Mouse (Mus musculus) embryonic fibroblast, embryonic 13.5 days (primary cell): ENCODE measurements around the gene Twist1. TPM values are rescaled to one million over a fixed set of nuclear protein-coding genes. Genes with fewer than 3 reads are reported as not detected.

ENCODE experiments used
- H3K27ac ChIP-seq: 2 replicates; pipeline ENCODE4 v1.5.1; 2012; ENCODE audit warnings: low read length, control low read depth, inconsistent platforms; ENCODE audit not compliant: insufficient read depth
- H3K4me1 ChIP-seq: 2 replicates; pipeline ENCODE4 v1.6.1; 2011; ENCODE audit warnings: low read length; ENCODE audit not compliant: control insufficient read depth, insufficient read depth
- H3K4me3 ChIP-seq: 2 replicates; pipeline ENCODE4 v1.5.1; 2011; ENCODE audit warnings: mild to moderate bottlenecking, control low read depth, low read length; ENCODE audit not compliant: insufficient read depth
- CTCF ChIP-seq: IDR thresholded peaks from 2 replicates; pipeline ENCODE4 v1.5.1; 2011; ENCODE audit warnings: mild to moderate bottlenecking, control low read depth, low read length, moderate library complexity, borderline replicate concordance; ENCODE audit not compliant: insufficient read depth
- POLR2A ChIP-seq: IDR thresholded peaks from 2 replicates; pipeline ENCODE4 v1.6.1; 2011; ENCODE audit warnings: low read depth, mild to moderate bottlenecking, control low read depth, low read length, moderate library complexity
- polyA plus RNA-seq: library from polyadenylated mRNA; stranded (reverse); fragments of >200 nt; gene quantifications from 2 replicates; pipeline ENCODE4 v1.2.4, GENCODE M21; 2011; ENCODE audit warnings: low read depth; ENCODE audit not compliant: missing spikeins, insufficient read length

Twist1 gene
- polyA plus RNA-seq: 48.2 and 73.5 TPM in 2 replicates

DNA sequence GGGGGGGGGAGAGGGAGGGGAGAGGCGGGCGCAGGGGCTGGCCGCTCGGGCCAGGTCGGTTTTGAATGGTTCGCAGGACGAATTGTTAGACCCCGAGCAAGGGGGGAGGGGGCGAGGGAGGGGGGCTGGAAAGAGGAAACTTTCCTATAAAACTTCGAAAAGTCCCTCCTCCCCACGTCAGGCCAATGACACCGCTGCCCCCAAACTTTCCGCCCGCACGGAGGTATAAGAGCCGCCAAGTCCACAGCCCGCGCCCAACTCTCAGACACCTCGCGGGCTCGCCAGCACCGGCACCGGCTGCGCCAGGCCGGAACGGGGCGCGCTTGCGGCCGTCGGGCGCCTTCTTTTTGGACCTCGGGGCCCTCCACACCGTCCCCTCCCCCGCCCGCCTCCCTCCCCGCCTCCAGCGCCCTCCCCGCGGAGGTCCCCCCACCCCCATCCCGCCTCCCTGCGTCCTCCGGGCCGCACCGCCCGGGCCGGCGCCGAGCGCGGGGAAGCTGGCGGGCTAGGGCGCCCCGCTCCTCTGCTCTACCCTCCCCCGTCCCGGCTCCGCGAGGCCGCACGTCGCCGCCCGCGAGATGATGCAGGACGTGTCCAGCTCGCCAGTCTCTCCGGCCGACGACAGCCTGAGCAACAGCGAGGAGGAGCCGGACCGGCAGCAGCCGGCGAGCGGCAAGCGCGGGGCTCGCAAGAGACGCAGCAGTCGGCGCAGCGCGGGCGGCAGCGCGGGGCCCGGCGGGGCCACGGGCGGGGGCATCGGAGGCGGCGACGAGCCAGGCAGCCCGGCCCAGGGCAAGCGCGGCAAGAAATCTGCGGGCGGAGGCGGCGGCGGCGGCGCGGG lies at the start of gene Twist1:
Twist1 (plus strand) TSS at position 272 of the 841 bp plus-strand sequence.
- H3K4me1 ChIP-seq: no peaks in the 10 kb centered on the region
- peak within 1 kb of the TSS; percentile 94 for H3K27ac ChIP-seq
- peak within 1 kb of the TSS; percentile 83 for H3K4me3 ChIP-seq
- TF ChIP-seq CTCF: no peak
- TF ChIP-seq POLR2A: peak; percentile 87

DNA sequence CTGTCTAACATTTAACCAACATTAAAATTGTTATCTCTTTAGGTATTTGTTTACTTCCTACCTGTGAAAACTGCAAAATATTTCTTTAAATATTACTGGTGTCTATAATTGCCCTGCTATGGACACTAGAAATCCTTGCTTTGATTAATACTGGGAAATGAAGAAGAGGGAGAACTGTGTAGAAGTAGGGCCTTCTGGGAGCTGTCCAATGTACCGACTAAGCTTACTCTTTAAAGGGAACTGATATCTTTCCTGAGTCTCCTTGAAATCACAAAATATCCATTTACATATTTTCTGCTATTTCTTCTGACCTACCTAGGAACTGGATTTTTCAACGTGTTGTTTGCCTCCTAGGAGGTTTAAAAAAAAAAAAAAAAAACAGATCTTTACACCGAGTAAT lies 30.7 kb upstream of the Twist1 start:
- no peak overlapping the region for H3K27ac ChIP-seq
- TF ChIP-seq CTCF (no peak), POLR2A (no peak)
- H3K4me1 ChIP-seq: no peaks in the 10 kb centered on the region; the same call in 1 of the 2 replicates
- no peak overlapping the region for H3K4me3 ChIP-seq

DNA sequence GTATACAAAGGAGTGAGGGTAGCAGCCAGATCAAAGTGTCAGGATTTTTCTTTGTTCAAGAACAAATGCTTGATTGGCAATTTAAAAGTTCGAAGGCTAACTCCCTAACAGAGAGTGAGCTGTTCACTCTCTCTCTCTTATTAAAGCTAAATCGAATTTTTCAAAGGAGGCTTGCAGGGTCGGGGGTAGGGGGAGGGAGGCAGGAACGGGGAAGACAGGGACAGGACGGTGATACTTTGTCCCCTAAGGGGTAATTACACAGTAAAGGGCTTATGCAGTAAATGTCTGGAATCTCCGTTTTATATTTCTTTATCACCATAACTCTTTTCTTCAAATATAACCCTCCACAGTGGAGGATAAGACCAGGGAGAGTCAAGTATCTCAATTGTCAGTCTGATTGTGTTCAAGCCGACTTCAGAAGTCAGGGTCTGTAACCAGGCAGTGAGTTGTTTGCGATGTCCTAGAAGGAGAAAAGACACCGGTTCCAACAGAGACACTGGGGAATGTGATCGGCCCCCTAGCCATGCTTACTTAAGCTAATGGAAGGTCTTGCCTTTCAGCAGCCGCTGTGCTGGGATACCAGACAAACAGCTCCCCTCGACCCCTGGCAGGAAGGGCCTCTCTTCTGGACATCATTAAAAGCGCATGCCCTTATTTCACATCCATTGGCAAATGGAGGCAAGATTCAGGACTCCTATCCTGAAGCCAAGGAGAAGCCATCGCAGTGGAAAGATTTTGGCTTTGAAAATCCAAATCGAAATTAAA lies 30.0 kb upstream of the Twist1 start:
- no peak overlapping the region for H3K4me3 ChIP-seq
- TF ChIP-seq CTCF: no peak
- TF ChIP-seq POLR2A: no peak
- no peaks in the 10 kb centered on the region; the same call in 1 of the 2 replicates for H3K4me1 ChIP-seq
- no peak overlapping the region for H3K27ac ChIP-seq

DNA sequence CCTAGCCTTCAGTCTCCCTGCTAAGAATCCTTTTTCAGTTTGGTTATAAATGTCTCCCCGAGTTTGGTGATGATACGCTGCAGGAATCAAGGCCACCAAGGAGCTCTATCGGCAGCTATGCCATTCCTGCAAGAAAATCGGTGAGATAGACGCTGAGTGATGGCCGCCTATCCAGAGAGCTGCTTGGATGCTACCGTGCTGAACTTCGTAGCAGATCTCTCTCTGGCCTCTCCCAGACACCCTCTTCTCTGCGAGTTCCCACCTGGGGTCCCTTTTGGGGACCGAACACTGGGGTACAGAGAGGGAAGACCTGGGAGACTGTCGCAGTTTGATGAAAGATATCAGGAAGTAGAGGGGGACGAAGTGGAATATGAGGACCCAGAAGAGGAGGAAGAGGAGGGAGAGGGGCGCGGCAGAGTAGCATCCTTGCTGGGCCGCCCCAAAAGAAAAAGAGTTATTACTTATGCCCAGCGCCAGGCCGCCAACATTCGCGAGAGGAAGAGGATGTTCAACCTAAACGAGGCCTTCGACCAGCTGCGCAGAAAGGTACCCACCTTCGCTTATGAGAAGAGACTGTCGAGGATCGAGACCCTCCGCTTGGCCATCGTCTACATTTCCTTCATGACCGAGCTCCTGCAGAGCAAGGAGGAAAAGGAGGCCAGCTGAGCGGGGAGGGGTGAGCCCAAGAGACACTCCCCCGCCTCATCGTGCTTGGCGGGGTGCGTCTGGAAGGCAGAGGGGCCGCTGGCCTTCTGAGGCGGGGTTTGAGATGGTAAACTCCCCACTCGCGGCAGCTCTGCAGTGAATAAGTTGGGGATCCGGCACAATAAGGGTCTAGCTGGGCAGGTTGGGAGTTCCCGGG lies 28.9 kb upstream of the Twist1 start, which contains the start of gene Ferd3l:
Ferd3l (plus strand) TSS at position 95 of the 862 bp plus-strand sequence.
- no peak within 1 kb of the TSS for H3K4me3 ChIP-seq
- H3K27ac ChIP-seq: no peak within 1 kb of the TSS
- TF ChIP-seq CTCF (no peak), POLR2A (no peak)
- no peaks in the 10 kb centered on the region; the same call in 1 of the 2 replicates for H3K4me1 ChIP-seq

DNA sequence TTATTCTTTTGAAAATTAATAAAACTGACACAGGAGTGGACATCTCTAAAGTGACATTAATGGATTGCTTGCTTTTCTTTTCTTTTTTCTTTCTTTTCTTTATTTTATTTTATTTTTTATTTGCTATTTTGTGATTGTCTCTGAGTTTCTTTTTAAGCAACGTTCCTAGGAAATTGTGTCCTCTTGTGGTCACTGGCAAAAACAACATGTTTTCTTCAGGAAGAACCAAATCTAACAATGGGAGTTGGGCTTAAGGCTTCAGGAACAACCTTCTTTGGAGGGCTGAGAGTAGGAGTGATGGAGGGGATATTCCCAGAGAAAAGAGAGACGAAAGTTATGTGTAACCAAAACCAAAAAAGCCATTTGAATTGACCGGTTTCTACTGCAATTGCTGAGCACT lies 4.6 kb upstream of the Twist1 start:
- H3K4me1 ChIP-seq: no peaks in the 10 kb centered on the region
- H3K4me3 ChIP-seq: no peak overlapping the region
- H3K27ac ChIP-seq: no peak overlapping the region
- TF ChIP-seq CTCF (no peak), POLR2A (no peak)

DNA sequence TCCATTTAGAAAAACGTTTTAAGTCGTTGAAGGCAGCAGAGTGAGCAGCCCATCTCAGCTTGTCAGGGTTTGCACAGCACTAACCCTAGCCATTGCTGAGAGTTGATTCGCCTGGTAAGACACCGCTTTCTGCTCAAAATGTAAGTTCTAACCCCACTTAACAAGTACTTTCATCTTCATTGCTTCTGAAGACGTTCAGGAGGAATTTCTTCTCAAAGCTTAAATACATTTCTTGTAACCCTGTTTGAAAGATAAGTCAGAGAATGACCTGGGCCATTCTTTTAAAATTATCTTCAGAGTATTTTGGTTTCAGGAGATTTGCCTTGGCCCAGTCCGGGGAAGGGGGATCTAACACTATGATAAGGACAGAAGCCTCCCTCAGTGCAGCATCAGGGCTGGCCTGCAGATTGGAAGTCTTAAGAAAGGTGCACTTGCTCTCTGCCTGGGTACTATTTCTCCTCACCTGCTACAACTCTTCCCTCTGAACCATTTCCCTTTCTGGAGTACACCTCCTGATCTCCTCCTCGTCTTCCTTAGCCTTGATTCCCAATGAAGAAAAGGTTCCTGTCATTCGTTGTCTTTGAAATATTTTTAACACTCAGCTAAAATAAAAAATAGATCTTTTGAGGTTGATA lies 2.4 kb upstream of the Twist1 start:
- no peak for TF ChIP-seq CTCF
- TF ChIP-seq POLR2A: no peak

DNA sequence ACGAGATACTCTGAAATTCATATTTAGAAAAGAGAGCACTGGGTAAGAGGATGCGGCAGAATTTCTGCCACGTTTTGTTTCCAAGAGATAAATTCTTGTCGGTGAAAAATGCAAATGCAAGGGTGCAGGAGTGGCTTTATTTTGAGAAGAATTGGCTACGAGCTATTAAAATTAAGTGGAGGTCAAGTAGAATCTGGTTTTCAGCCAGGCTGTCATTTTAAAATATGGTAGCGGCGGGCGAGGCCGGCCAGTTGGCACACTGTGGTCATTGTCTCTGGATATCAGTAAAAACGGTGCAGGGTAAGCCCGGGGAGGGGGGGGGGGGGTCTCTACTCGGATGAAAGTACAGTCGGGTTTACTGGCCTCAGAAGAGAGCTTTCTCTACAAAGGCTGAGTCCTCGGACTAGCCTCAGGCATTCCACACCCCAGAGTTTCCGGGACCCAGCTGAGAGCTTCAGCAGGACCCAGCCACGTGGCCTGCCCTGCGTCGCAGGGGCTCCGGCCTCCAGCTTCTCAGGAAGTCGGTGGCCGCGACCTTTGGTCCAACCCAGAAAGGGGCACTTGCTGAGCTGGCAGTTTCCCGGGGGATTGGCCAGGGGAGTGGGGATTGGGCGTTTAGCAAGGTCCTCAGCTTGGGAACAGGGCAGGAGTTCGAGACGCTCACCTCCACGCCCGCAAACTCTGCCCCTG lies 1.7 kb upstream of the Twist1 start:
- Histone ChIP-seq H3K4me3 (0 out of 2 replicates have a peak overlapping the region, but pooled peaks have one; percentile 18), H3K27ac (no peak overlapping the region), H3K4me1 (no peaks in the 10 kb centered on the region)
- no peak for TF ChIP-seq POLR2A
- TF ChIP-seq CTCF: no peak

More for the DNA sequence above, 2.4 kb upstream of the Twist1 start:
- Histone ChIP-seq H3K27ac (no peak overlapping the region), H3K4me3 (no peak overlapping the region), H3K4me1 (no peaks in the 10 kb centered on the region)

DNA sequence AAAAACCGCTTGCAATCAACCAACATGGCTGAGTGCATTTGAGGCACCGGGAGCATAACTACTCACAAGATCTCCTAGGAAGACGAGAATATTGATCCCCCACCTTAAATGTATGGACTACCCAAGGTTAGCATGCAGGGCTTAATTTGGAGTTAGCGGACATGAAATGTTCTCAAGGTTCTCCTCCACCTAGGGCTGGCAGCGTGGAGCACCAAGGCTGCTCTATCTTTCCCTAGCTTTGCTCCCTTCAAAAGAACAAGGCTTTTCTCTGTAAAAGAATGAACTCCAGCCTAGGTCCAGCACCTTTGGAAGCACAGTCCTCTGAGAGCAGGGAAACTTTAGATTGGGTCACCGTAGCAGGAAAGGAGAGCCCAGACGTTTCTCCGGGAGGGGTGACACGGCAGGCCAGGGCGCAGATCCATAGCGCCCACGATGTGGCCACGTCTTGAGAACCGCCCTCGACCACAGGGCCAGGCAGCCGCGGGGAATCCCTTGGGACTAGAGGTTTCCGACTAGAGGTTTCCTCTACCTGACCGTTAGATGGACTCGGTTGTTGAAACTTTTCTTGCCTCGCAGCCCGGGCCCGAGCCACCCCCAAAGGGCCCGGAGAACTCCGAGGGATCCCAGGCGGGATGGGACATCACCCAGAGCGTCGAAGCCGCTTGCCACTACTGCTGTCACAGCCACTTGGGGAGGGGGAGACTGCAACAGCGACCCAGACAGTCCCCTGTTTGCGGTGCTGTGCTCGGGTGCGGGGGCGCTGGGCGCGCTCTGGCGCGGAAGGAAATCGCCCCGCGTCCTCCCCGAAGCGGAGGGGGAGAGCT lies 683 bp upstream of the Twist1 start:
- TF ChIP-seq CTCF (no peak), POLR2A (peak; percentile 72)
- peak overlapping the region; percentile 71 for H3K4me3 ChIP-seq
- no peaks in the 10 kb centered on the region for H3K4me1 ChIP-seq
- peak overlapping the region; percentile 81 for H3K27ac ChIP-seq
